Mouse (Mus musculus): ENCODE measurements around the gene Stambpl1.
"Not testable (repeated sequence)": the region's sequence is repeated elsewhere in the genome, so short reads cannot be mapped to it uniquely, and the experiment has no call there.

The Stambpl1 gene

DNA sequence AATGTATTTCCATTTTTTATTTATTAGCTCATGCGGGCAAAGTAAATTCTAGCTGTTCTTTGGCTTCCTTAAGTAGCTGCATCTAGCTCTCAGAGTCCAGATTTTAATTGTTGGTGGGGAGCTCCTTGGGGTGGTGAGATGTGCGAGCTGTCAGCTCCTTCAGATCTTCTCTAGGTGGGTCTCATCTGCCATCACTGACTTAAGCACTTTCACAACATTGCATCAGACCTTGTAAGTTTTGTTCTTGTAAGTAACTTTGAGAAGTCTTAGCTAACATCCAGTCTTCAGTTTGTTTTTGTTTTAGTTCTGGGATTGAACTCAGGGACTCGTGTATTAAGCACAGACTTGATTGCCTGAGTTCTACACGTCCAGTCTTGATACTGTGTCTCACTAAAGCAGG, 6.9 kb downstream of the Stambpl1 start:
- no peak for DNase-seq

DNA sequence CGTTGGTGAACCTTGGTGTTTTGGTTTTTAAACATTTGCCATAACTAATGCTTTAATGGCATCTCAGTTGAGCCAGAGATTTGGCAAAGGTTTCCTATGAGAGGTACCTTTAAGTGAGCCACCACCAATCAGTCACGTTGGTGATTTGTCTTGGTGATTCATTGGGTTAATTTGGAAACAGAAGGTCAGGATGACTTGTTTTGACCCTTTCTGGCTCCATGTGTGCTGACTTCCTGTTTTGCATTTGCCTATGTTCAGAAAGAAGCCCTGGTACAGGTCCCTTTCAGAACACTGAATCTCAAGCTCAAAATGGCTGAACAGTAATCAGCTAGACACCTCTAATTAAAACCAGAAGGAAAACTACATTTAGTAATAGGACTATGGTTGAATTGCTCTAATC, 7.5 kb downstream of the Stambpl1 start:
- DNase-seq: no peak

DNA sequence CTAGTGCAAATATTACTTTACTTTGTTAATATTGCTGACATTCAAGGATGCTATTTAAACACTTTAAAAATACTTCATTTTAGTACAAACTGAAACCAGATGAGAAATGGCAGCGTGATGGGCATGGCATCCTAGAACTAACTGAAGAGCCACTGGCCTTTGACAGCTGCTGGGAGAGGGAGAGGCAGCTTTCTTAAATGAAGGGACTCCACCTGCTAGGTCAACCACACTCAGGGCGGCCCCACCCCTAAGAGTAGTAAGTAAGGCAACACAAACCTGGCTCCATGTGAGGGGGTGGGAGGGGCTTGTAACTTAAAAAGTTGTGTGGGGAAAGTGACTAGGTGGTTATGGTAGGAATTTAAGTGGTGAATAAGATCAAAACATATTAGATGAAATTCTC, 10.6 kb downstream of the Stambpl1 start:
- DNase-seq: no peak

DNA sequence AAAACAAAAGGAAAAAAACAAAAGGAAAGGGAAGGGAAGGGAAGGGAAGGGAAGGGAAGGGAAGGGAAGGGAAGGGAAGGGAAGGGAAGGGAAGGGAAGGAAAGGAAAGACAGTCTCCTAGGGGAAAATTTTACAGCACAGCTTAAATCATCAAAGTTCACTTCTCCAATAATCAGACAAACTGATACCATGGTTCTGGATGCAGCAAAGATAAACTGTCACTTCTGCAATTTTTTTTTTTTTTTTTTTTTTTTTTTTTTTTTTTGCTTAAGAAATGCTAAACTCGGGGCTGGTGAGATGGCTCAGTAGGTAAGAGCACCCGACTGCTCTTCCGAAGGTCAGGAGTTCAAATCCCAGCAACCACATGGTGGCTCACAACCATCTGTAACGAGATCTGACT, 14.1 kb downstream of the Stambpl1 start:
- DNase-seq: not testable (repeated sequence)

DNA sequence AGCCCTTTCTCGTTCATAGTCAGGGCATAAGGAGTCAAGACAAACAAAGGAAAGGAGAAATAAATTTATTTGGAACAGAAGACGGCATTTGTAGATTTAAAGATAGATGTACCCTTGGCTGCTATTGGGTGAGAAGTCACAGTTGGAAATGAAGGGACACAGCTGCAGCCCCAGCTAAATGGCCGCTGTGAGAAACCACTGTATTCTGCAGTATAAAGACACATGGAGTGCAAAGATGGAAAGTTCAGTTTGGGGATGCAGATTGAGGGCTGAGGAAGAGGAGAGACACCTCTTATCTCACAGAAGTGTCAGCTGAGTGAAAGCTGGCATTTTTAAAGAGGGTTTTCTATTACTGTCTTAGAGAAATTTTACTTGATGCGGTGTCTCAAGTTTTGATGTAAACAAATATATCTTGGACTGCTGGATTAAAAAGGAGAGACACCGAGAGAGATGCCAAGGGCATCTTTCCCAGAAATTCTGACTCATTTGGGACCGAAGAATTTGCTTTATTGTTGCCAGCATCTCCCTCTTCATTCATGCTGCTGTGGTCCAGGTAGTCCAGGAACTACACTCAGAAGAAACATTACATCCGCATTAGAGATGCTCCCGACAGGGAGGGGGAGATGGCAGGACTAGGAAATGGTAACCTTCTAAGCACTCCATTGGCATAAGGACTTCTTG, 14.9 kb downstream of the Stambpl1 start:
- no peak for DNase-seq

DNA sequence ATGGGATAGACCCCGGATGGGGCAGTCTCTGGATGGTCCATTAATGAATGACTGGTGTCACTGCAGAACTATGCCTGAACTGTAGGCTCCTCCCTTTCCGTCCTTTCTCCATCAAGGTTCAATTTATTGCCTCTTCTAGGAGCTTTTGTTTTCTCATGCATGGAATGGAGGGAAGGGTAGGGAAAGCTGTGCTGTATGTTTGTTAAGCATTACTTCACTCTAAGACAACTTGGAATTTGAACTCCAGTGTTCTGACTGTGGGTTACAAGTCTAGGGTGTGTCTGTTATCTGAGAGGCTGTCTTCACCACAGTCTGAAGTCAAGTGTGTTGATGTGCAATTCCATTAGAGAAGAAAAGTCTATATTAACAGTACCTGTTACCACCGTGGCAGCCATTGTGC, 17.0 kb downstream of the Stambpl1 start:
- DNase-seq: no peak

DNA sequence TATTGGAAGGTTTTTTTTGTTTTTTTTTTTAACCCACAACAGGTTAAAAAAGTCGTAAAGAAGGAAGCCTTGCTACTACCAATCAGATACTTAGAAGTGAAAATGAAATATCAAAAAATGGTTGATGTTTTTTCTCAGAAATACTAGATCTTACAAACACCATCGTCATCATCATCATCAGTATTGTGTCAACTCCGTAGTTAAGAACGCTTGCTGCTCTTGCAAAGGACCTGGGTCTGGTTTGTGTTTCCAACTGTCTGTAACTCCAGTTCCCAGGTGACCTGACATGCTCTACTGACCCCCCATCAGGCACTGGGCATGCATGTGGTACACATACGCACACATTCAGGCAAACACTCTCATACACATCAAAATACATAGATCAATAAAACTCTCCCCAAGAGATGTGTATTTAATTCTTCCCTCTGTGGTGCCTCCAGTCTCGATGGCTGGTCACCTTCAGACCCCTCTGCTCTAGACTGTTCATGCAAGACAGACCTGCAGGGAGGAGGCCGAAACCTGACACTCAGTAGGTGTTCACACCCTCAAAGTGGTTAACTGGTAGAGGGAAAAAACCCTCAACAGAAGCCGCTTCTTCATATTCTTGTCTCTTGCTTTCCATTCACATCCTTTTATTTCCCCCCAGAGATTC, 18.0 kb downstream of the Stambpl1 start:
- DNase-seq: no peak

DNA sequence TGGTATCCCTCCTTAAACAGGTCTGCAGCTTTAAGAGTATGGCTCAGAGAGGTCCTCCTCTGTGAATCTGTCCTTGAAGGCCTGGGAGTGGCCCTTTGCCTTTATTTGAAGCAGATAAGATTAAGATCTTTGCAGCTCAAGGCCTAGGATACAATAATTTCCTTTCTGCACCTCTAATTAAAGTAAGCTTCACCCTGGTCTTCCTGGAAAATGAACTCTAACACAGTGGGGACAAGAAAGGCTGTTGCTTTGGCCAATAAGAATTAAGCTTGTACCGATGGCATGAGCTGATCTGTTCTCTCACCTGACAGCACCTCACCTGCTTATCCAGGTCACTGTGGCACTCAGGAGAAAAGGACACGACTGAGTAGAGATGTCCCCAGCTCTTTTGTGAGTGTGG, 18.8 kb downstream of the Stambpl1 start:
- no peak for DNase-seq

DNA sequence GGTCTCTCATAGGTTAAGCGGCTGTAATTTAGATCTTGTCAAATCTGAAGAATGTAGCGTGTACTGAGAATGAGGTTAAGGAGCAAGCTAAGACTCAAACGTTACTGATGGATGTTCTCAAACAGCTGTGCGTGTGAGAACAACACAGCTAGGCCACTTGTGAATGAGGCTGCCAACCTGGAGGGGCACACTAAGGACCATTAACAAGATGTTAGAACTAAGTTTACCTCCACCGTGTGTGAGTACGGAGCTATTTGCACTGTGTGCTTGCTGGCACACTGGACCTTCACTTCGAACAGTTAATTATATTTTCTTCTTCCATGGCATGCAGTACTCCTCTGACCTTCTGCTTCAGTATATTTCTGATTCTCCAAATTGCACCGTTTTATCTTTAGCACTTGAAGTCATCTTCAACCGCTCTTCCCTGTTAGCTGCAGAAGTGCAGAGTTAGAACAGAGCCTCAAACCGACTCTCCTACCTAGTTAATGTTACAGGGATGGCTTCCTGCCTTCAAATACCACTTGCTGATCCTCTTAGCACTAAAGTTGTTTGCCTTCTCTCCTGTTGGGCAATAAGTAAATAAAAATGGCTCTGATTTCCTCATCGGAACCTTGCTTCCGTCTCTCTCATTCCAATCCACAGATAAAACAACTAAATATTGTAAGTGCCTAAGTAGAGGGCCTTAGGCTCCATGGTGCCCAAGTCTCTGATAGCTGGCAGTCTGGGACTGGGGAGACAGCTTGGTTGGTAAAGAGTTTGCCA, 20.6 kb downstream of the Stambpl1 start:
- no peak for DNase-seq

DNA sequence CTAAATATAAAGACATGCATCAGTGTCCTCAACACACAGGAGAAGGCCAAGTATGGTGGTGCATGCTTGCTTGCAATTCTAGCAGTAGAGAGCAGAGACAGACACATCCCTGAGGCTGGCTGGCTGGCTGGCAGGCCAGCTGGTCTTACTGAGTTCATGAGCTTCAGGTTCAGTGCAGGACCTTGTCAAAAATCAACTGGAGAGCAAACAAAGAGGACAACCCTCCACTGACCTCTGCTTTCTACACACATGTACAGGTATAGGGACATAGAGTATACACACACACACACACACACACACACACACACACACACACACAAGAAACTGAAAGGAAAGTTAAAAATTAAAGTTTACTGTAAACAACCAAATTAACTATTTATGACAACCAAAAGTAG, 21.2 kb downstream of the Stambpl1 start:
- DNase-seq: no peak

DNA sequence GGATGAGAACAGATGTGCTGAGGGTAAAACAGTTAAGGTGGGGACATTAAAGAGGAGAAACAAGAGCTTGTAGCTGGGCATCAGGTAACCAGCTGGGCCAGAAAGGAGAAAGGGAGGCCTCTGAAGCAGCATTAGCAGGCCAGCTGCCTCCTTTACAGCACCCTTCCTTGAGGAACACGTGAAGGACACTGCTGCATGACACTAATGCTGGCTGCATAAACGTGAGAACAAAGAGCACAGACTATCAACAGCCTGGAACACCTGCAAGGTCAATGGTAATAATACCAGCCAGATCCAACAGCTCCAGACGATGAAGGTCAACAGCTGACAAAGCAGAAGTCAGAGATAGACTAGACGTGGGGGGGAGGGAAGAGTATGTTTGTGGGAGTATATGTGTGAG, 22.1 kb downstream of the Stambpl1 start:
- DNase-seq: no peak

DNA sequence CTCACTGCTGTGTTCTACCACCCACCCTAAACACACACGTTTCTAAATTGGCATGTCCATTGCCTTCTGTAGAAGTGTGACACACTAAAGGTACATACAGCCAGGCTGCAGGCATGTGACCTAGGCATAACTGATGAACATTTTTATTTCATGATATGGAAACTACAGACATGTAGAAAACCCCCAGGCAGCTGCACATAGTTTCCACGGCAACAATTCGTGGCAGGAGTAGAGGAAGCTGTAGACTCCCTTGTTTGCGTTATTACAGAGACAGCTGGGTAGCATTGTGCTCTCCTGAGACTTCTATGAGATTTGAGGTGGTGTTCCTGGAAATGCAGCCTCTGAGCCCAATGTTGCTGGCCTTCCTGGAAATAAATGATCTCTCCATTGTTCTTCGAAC, 24.9 kb downstream of the Stambpl1 start:
- DNase-seq: no peak

DNA sequence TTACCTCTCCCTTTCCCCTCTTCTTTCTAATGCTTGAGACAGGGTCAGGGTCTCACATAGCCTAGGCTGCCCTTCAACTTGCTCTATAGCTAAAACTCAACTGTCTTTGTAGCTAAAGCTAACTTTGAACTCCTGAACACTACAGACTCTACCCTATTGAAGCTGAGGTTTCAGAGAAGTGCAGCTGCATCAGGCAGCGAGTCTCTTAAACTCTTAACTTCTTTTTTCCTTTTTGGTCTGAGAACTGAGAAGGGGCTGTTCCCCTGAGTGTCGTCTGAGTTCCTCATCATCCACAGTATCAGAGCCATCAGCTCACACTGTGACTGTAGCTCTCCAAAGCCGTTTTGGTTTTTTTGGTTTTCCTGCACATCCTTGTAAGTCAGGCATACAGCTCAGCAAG, 25.7 kb downstream of the Stambpl1 start:
- DNase-seq: no peak

DNA sequence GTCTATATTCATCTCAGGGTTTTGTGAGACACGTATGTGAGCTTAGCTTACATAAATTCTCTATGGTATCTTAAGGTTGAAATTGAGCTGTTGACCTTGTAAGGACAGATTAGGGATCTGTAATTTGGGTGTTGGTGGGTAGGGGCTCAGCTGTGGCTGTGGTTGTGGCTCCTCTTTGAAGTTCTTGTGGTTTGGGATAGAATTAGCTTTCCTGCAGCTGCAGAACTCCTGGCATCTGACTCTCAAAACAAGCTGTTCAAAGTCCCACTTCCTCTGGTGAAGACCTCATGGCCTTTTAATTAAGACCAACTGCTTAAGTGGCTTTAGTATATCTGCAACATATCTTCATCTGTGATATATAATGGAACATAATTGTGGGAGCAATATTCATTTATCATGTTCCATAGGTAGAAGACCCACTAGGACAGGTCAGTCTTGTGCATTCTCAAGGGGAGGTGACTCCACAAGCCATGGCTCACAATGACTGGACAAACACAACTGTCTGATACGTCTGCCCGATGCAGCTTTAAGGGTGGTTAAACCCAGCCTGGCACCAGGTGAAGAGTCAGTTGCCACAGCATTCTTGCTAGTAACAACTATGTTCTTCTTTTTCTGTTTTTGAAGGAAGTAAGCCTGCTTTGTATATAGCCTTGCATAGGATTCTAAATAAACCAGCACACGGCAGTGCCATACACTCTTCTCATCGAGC, 27.4 kb downstream of the Stambpl1 start:
- DNase-seq: no peak

DNA sequence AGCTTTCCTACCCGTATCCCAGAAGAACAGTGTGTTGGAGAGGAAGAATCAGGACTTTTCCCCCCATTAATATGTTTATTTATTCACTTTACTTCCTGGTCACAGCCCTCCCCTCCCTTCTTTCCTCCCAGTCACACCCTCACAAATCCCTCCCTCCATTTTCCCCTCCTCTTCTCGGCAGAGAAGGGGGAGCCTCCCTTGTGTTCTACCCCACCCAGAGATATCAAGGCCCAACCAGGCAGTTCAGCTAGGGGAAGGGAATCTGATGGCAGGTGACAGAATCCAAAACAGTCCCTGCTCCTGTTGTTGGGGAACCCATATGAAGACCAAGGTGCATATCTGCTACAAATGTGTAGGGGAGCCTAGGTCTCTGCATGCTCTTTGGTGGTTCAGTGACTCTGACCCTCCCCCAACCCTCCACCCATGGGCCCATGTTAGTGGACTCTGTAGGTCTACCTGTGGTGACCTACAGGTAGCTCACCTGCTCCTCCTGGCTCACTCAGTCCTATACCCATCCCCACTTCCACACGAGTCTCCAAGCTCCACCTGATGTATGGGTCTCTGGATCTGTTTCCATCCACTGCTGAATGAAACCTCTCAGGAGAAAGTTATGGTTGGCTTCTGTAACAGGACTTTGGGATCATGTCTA, 28.8 kb downstream of the Stambpl1 start:
- no peak for DNase-seq

DNA sequence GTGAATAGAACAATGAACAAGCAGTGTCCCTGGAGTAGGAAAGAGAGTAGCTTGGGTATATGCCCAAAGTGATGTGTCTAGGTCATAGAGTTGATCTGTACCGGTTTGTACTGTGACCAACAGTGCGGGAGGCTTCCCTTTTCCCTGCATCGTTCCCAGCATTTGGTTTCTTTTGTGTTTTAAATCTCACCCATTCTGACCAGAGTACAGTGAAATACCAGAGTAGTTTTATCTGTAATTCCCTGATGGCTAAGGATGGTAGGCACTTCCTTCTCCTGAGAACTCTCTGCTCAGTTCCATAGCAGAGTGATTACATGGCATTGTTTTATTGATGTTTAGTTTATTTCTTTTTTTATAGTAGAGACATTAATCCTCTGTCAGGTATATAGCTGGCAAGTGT, 30.8 kb downstream of the Stambpl1 start:
- no peak for DNase-seq

DNA sequence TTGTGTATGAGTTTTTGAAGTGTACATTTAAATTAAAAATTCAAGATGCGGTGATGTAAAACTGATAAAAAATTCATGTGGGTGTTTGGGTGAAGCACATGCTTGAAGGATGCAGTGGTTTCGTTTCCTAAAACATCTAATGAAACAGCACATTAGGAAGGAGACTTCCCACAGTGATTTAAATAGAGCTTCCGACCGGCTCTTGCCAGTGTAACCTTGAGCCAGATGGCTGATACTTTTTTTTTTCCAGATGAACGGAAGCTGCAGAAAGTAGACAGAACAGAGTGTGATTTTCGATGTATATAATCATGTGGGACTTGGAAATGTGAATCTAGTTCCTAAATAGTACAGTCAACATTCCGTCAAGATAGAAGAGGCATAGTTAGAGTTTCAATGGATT, 39.6 kb downstream of the Stambpl1 start:
- DNase-seq: no peak

DNA sequence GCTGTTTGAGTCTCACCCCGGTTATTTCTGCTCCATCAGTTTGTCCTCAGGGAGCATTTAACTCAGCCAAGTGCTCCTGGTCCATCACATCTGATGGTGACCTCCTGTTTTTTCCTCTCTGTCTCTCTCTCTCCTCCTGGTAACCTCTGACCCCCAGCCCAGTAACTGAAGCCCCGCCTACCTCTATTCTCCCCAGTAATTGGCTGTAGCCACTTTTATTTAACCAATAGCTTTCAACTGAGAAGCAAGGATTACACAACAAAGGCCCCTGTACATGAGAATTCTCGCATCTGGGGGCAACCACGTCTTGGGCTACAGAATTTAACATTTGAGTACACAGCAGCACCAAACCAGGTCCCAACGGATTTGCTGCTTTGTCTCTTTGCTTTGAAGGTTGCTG, 40.3 kb downstream of the Stambpl1 start:
- no peak for DNase-seq

DNA sequence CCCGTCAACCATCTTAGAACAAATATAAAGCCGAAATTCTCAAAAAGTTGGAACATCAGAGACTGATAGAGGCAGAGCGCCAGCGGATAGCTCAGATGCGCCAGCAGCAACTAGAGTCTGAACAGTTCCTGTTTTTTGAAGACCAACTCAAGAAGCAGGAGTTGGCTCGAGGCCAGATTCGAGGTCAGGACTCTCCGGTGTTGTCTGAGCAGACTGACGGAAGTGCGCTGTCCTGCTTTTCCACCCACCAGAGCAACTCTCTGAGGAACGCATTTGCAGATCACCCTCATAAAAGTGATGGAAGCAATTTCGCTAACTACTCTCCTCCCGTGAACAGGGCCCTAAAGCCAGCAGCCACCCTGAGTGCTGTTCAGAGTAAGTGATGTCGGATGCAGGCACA, 41.9 kb downstream of the Stambpl1 start:
- DNase-seq: peak; percentile 17 to 47

DNA sequence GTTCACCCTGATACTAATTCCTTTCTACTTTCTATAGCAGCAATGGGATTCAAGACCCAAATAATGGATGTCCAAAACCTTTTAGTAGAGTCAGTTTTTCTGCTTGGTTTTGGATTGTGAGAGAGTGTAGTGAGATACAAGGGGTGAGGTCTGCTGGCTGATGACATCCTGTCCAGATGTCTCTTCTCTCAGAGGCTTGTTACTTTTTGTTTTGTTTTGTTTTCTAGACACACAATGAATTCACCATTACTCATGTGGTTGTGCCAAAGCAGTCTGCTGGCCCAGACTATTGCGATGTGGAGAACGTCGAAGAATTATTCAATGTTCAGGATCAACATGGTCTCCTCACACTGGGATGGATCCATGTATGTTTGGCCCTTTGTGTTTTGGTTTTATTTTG, 44.0 kb downstream of the Stambpl1 start:
- no peak for DNase-seq

DNA sequence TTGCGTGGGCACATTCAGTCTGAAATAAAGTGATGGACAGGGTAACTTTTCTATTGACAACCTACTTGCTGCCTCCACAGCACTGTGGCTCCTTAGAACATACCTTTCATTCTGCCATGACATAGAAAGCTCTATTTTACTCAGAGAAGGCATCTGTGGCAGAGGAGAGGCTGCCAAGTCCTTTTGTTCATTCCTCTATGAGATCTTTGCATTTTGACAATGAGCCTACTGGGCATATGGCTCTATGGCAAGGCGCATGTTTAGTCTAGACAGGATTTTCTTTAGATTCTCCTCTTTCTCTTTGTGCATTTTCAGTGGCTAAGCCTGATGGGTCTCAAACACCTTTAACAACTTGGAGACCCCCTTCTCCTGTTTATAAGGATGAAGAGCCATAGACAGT, 45.7 kb downstream of the Stambpl1 start:
- no peak for DNase-seq

DNA sequence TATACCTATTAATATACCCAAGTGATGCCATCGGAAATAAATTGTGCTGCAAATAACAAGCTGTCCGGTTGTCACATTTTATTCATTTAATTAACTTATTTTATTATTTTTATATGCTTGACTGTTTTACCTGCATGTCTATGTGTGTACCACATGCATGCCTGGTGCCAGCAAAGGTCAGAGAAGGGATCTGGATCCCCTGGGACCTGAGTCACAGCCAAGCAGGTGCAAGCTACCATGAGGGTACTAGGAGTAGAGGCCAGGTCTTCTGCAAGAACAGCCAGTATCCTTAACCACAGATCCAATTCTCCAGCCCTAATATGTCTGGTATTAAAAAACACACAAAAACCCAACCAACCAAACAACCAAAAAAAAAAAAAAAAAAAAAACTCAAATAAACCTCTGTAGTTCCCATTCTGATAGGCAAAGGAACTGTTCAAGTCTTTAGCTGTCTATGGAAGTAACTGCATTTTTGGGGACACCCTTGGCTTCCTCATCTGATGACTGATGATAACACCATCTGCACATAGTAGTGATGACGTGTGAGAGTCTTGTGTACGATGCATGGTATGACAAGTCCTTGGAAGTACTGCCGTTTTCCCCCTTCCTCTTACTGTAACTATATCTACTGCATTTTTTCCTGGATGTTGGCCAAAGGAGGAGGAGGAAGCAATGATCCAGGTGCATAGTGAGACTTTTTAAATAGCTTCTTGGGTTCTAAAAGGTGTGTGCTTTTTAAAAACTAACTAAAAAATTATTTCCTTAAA, 48.4 kb downstream of the Stambpl1 start:
- DNase-seq: no peak

Data from cerebellum, postnatal 25 days (tissue).